Mouse (Mus musculus) hindbrain, postnatal 0 days (tissue): ENCODE measurements around the gene Plpp1. TPM values are rescaled to one million over a fixed set of nuclear protein-coding genes. Genes with fewer than 3 reads are reported as not detected.
A peak's percentile ranks its signal among the peaks of the same experiment; 100 is the strongest.

Experiments
- ATAC-seq: fragments of 200-750 bp; cut with Nextera tagmentation; 2 replicates; pipeline ENCODE4 v1.8.0; 2017; ENCODE audit warnings: mild to moderate bottlenecking, moderate TSS enrichment, moderate library complexity
- DNase-seq: peaks from one replicate; pipeline ENCODE4 v3.0.0-alpha.2; 2015; ENCODE audit warnings: low spot score
- H3K27ac ChIP-seq: fragments of 300-500 bp; sonication (generic); 2 replicates; pipeline ENCODE4 v1.5.1; 2014; ENCODE audit warnings: mild to moderate bottlenecking
- H3K27me3 ChIP-seq: fragments of 300-500 bp; sonication (generic); 2 replicates; pipeline ENCODE4 v1.6.1; 2014; ENCODE audit warnings: low read length, mixed read lengths; ENCODE audit not compliant: insufficient read depth
- H3K36me3 ChIP-seq: fragments of 300-500 bp; sonication (generic); 2 replicates; pipeline ENCODE4 v1.6.1; 2014; ENCODE audit warnings: low read length, mixed read lengths; ENCODE audit not compliant: insufficient read depth
- H3K4me1 ChIP-seq: fragments of 300-500 bp; sonication (generic); 2 replicates; pipeline ENCODE4 v1.6.1; 2014; ENCODE audit warnings: antibody characterized with exemption, low read length, mixed read lengths; ENCODE audit not compliant: insufficient read depth
- H3K4me2 ChIP-seq: fragments of 300-500 bp; sonication (generic); 2 replicates; pipeline ENCODE4 v1.6.1; 2014; ENCODE audit warnings: low read depth, mild to moderate bottlenecking, low read length, moderate library complexity, mixed read lengths
- H3K4me3 ChIP-seq: fragments of 300-500 bp; sonication (generic); 2 replicates; pipeline ENCODE4 v1.5.1; 2014; ENCODE audit warnings: low read length
- H3K9ac ChIP-seq: fragments of 300-500 bp; sonication (generic); replicated peaks from 2 replicates; pipeline ENCODE4 v1.6.1; 2014; ENCODE audit warnings: mild to moderate bottlenecking, low read length, moderate library complexity, mixed read lengths
- H3K9me3 ChIP-seq: fragments of 300-500 bp; sonication (generic); 2 replicates; pipeline ENCODE4 v1.6.1; 2016; ENCODE audit warnings: low read length, mixed read lengths
- CTCF ChIP-seq: IDR thresholded peaks from 2 replicates; pipeline ENCODE4 v1.5.1; 2016; ENCODE audit warnings: antibody characterized with exemption, control low read depth, low read depth
- WGBS: fragments of 180-500 bp; shearing (Covaris S2); extraction: QIAGEN DNeasy Blood & Tissue Kit; methylation state at CpG from one replicate; pipeline ENCODE4 v1.1.7; 2014; 5-methylcytosine and 5-hydroxymethylcytosine counted together
- polyA plus RNA-seq: library from polyadenylated mRNA; unstranded; fragments of >200 nt; fragmentation: Nextera tagmentation; extraction: Ambion mirVana; gene quantifications from 2 replicates; pipeline ENCODE4 v1.2.1, GENCODE M21; 2015
- total RNA-seq: library from RNA; depleted of rRNA; stranded (reverse); fragments of >200 nt; gene quantifications from 2 replicates; pipeline ENCODE4 v1.2.3, GENCODE M21; 2014; rRNA removed

Gene Plpp1
- total RNA-seq, result 54.0 and 64.4 TPM in 2 replicates
- polyA plus RNA-seq, result 88.1 and 89.7 TPM in 2 replicates

DNA sequence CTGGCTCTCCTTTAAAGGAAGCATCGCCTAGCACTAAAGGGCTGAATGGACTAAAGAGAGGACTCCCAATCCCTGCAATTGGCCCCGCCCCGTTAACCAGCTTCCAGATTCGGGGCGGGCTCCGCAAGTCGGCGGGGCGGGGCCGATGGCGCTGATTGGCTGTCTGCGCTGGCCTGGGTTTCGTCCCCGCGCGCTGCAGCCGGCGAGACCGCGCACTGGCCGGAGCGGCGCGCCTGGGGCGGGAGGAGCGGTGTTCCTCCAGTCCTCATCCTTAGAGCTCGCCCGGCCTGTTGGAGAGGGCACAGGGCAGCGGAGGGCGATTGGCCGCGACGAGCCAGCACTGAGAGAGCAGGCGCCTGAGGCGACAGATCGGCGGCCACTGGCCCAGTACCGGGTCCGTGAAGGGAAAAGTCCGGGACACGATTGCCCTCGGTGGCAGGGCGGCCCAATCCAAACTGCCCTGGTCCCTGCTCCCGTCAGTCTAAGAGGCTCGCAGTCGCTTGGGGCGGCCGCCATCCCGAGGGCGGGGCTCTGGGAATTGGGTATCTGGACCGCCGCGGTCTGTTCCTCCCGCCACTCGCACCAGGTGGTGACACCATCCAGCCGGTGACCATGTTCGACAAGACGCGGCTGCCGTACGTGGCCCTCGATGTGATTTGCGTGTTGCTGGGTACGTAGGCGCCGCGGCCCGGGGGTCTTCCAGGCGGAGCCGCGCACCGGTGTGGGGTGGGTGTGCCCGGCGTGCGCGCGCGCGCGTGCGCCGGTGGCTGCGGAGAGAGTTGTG lies at the start of gene Plpp1:
TSS of gene Plpp1 (plus strand) at position 196 of the 784 bp plus-strand sequence.
- under 1% methylated on average over 77 of the region's 83 CpGs for WGBS
- ATAC-seq (peak; percentile 98), DNase-seq (peak; percentile 98)
- H3K9ac ChIP-seq, result peak within 1 kb of the TSS; percentile 95
- peak within 1 kb of the TSS; percentile 96 for H3K27ac ChIP-seq
- H3K4me2 ChIP-seq, result peak within 1 kb of the TSS; percentile 84
- peak within 1 kb of the TSS; percentile 85 for H3K4me3 ChIP-seq
- H3K9me3 ChIP-seq, result no peaks in the 10 kb centered on the region
- H3K27me3 ChIP-seq, result no peaks in the 10 kb centered on the region
- no peaks in the 10 kb centered on the region for H3K36me3 ChIP-seq
- TF ChIP-seq CTCF, result no peak
- H3K4me1 ChIP-seq, result peaks cover 11% of the 10 kb centered on the region

DNA sequence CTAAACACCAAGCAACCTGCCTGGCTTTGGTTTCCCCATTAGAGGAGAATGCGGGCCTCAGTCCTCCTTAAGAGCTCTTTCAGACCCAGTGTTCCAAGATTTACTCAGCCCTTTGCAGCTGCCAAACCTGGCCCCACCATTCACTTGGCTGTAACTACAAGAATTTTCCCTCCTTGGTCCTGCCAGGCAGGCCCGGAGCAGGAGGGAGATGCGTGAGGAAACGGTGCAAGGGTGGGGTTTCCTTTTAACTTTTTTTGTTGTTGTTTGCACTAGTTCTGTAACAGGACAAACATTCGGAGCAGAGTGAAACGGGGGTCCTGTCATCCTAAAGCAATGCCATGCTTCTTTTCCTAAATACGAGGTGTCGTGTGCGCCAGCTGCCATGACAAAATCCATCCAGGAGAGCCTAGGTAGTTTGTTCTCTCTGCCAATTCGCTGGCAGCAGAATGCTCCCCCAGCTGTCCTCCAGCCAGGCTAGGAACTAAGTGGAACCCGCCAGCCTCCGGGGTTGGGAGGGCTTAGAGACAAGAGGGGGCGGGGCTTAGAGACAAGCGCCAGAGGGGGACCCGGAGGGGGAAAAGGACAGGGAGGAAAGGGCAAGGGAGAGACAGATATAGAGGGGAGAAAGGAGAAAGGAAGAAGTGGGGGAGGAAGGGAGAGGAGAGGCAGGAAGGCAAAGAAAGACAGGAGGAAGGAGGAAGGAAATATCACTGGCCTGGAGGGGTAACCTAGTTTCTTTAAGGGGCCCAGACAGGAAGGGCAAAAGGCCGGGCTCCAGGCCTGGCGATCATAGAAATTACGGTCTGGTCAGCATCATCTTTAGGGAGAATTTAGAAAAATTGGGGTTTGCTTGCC lies 48.9 kb upstream of the Plpp1 start:
- ATAC-seq, result peak; percentile 66
- no peaks in the 10 kb centered on the region for H3K4me1 ChIP-seq
- H3K9me3 ChIP-seq, result no peaks in the 10 kb centered on the region
- peak overlapping the region; percentile 39 for H3K4me2 ChIP-seq
- no peaks in the 10 kb centered on the region for H3K36me3 ChIP-seq
- no peak overlapping the region for H3K4me3 ChIP-seq
- no peaks in the 10 kb centered on the region for H3K27me3 ChIP-seq
- 27% methylated on average over 18 of the region's 18 CpGs for WGBS
- DNase-seq, result peak; percentile 76
- H3K9ac ChIP-seq, result no peak overlapping the region
- TF ChIP-seq CTCF, result no peak
- peak overlapping the region; percentile 1; the same call in 1 of the 2 replicates for H3K27ac ChIP-seq

DNA sequence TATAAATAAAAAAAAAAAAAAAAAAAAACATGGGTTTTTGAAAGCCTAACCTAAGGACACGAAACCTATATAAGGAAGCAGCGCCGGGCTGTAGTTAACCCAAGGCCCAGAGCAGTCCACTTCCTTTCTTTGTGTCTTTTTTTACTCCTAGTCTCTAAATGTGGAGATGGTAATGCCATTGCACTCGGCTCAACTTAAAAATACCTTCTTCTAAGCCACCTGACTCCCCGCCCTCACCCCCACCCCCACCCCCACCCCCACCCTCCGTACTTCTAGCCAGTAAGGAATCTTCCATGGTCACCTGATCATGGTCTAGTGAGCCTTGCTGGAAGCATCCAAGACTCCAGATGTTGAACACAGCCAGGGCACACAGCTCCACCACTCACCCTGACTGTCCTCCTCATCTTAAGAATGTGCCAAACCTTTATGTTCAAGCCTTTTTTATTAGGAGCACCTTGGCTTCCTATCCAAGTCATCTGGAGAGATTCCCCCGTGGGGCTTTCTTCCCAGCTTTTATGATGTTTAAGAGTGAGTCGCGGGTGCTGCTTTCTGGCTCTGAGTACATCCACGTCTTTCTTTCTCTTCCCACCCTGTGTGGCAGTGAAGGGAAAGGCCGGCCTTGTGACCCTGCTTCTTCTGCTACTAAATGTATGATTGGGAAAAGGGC lies 48.1 kb upstream of the Plpp1 start:
- Histone ChIP-seq H3K9ac (no peak overlapping the region), H3K4me2 (no peak overlapping the region), H3K27me3 (no peaks in the 10 kb centered on the region), H3K36me3 (no peaks in the 10 kb centered on the region), H3K27ac (peak overlapping the region; percentile 1; the same call in 1 of the 2 replicates), H3K4me1 (no peaks in the 10 kb centered on the region), H3K4me3 (no peak overlapping the region), H3K9me3 (no peaks in the 10 kb centered on the region)
- 78% methylated on average over 11 of the region's 11 CpGs for WGBS
- DNase-seq (no peak), ATAC-seq (no peak)
- TF ChIP-seq CTCF, result no peak

DNA sequence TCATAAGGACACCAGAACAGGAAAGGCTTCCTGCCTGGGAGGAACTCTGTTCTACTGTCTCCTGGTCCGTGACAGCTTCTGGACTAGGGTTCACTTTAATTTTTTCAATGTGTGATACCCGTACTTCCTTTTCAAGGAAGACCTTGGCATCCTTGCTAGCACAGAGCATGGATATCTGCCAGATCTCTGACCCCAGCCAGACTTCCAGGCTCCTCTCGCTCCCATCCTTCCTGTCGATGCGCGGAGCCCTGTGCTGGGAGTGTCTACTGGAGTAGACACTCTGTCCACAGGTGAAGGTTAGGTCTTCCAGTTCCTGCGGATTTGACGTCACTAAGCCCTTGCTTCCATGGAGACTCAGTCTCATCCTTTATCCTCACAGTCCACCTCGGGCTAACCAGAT lies 47.1 kb upstream of the Plpp1 start:
- Histone ChIP-seq H3K27me3 (no peaks in the 10 kb centered on the region), H3K4me3 (no peak overlapping the region), H3K9ac (no peak overlapping the region), H3K9me3 (no peaks in the 10 kb centered on the region), H3K36me3 (no peaks in the 10 kb centered on the region), H3K4me1 (no peaks in the 10 kb centered on the region), H3K4me2 (no peak overlapping the region), H3K27ac (no peak overlapping the region)
- TF ChIP-seq CTCF, result no peak
- DNase-seq (no peak), ATAC-seq (no peak)
- WGBS, result 82% methylated on average over 9 of the region's 9 CpGs

DNA sequence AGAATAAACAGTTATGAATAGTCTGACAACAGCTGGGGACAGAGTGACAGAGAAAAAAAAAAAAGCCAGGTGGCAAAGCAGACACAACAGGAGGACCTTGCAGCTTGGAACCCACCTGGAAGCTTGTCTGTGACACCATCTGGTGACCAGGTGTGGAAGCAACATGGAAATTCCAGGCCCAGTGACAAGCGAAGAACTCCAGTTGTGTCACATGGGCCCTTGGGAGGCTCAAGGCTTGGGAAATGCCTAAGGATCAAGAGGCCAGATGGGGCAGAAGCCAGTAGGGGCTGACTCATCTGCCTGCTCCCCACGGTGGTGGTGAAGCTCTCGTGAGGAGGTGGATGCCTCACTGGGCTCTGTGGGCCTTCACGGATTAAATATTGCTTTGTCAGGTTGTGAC lies 45.7 kb upstream of the Plpp1 start:
- no peak overlapping the region for H3K4me3 ChIP-seq
- H3K36me3 ChIP-seq, result no peaks in the 10 kb centered on the region
- ATAC-seq (0 out of 2 replicates have a peak, but pooled peaks have one; percentile 16), DNase-seq (peak; percentile 42)
- no peak overlapping the region for H3K27ac ChIP-seq
- H3K9me3 ChIP-seq, result no peaks in the 10 kb centered on the region
- no peak overlapping the region for H3K4me2 ChIP-seq
- WGBS, result 28% methylated on average over 4 of the region's 4 CpGs
- H3K27me3 ChIP-seq, result no peaks in the 10 kb centered on the region
- TF ChIP-seq CTCF, result no peak
- no peak overlapping the region for H3K9ac ChIP-seq
- H3K4me1 ChIP-seq, result no peaks in the 10 kb centered on the region

DNA sequence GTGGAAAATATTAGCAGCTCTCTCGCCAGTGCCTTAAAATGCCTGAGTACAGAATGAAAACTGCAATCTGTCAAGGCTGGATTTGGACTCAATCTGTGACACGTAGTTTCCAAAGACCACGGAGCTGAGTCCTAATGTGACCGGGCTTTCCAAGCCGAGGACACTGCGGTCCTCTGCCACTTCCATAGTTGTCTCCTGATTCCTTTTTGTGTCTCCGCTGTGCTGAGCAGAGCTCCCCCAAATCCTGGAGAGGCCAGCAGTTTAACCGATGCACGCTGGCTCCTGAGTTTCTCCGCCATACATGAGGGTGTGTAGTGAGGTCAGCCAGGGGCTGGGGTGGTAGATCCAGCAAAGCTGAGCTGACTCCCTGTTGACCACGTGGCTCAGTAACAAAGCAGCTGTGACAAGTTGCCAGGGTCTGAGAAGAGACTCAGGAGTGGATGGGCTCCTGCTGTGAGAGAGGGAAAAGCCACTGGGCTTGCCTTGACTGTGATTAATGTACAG lies 45.0 kb upstream of the Plpp1 start:
- no peaks in the 10 kb centered on the region for H3K9me3 ChIP-seq
- no peak overlapping the region for H3K9ac ChIP-seq
- DNase-seq (peak; percentile 58), ATAC-seq (peak; percentile 55)
- H3K27ac ChIP-seq, result peak overlapping the region; percentile 37; the same call in 1 of the 2 replicates
- H3K27me3 ChIP-seq, result no peaks in the 10 kb centered on the region
- peak overlapping the region; percentile 23; the same call in 1 of the 2 replicates for H3K4me2 ChIP-seq
- H3K36me3 ChIP-seq, result no peaks in the 10 kb centered on the region
- no peak for TF ChIP-seq CTCF
- 33% methylated on average over 11 of the region's 11 CpGs for WGBS
- no peaks in the 10 kb centered on the region for H3K4me1 ChIP-seq
- no peak overlapping the region for H3K4me3 ChIP-seq
